Mouse (Mus musculus): ENCODE measurements around the gene Smo.

The Smo gene

GRCm38 (mm10) chr6:29726576-29727200, 8.6 kb upstream of the Smo start:
- in situ Hi-C loops (cut with MboI, MseI), result no loop called here

- in situ Hi-C loops (cut with MboI, MseI), result no loop called here
Observed at GRCm38 (mm10) chr6:29728035-29728434, 7.3 kb upstream of the Smo start.

GRCm38 (mm10) chr6:29729491-29729890, 5.8 kb upstream of the Smo start:
- in situ Hi-C loops (cut with MboI, MseI), result no loop called here

- in situ Hi-C loops (cut with MboI, MseI), result no loop called here
Observed at GRCm38 (mm10) chr6:29735689-29736451, 567 bp downstream of the Smo start.

- in situ Hi-C loops (cut with MboI, MseI), result no loop called here
Observed at GRCm38 (mm10) chr6:29736610-29737458, 1.5 kb downstream of the Smo start.

GRCm38 (mm10) chr6:29751466-29752152, 16.3 kb downstream of the Smo start:
- in situ Hi-C loops (cut with MboI, MseI), result no loop called here

GRCm38 (mm10) chr6:29753336-29753735, 18.0 kb downstream of the Smo start:
- in situ Hi-C loops (cut with MboI, MseI), result no loop called here

- in situ Hi-C loops (cut with MboI, MseI), result no loop called here
Observed at GRCm38 (mm10) chr6:29756001-29756400, 20.7 kb downstream of the Smo start.

- in situ Hi-C loops (cut with MboI, MseI), result no loop called here
Observed at GRCm38 (mm10) chr6:29756476-29756875, 21.2 kb downstream of the Smo start.

GRCm38 (mm10) chr6:29758417-29758816, 23.1 kb downstream of the Smo start:
- in situ Hi-C loops (cut with MboI, MseI), result no loop called here

- in situ Hi-C loops (cut with MboI, MseI), result no loop called here
Observed at GRCm38 (mm10) chr6:29759012-29759679, 23.8 kb downstream of the Smo start.

GRCm38 (mm10) chr6:29760397-29760796, 25.1 kb downstream of the Smo start:
- in situ Hi-C loops (cut with MboI, MseI), result loop anchor here (5.0 to 10.0 kb wide), 3 partner anchors 48 to 444 kb away; no protein-coding TSS in a partner anchor

GRCm38 (mm10) chr6:29761282-29761681, 26.0 kb downstream of the Smo start:
- in situ Hi-C loops (cut with MboI, MseI), result loop anchor here (5.0 to 10.0 kb wide), 3 partner anchors 49 to 444 kb away; no protein-coding TSS in a partner anchor

- in situ Hi-C loops (cut with MboI, MseI), result loop anchor here (5.0 to 10.0 kb wide), 3 partner anchors 50 to 442 kb away; no protein-coding TSS in a partner anchor
Observed at GRCm38 (mm10) chr6:29762524-29762923, 27.2 kb downstream of the Smo start.

GRCm38 (mm10) chr6:29766874-29767273, 31.6 kb downstream of the Smo start:
- in situ Hi-C loops (cut with MboI, MseI), result loop anchor here (5.0 to 10.0 kb wide), 4 partner anchors 35 to 438 kb away; no protein-coding TSS in a partner anchor

- in situ Hi-C loops (cut with MboI, MseI), result loop anchor here (5.0 to 10.0 kb wide), 4 partner anchors 34 to 437 kb away; no protein-coding TSS in a partner anchor
Observed at GRCm38 (mm10) chr6:29767813-29768660, 32.7 kb downstream of the Smo start, which contains the start of gene Ahcyl2. Gene Ahcyl2 (plus strand): TSS chr6:29768011.

- in situ Hi-C loops (cut with MboI, MseI), result loop anchor here (5.0 to 10.0 kb wide), 4 partner anchors 33 to 436 kb away; no protein-coding TSS in a partner anchor
Observed at GRCm38 (mm10) chr6:29768791-29769441, 33.6 kb downstream of the Smo start.

GRCm38 (mm10) chr6:29770672-29771321, 35.5 kb downstream of the Smo start:
- in situ Hi-C loops (cut with MboI, MseI), result no loop called here
